Mouse (Mus musculus): Measurements from ENCODE around the gene Pfdn4. TPM values are rescaled to one million over a fixed set of nuclear protein-coding genes. Genes with fewer than 3 reads are reported as not detected.

Gene Pfdn4
- polyA plus RNA-seq, 1 experiment from 2014 or later, result 118 TPM

DNA sequence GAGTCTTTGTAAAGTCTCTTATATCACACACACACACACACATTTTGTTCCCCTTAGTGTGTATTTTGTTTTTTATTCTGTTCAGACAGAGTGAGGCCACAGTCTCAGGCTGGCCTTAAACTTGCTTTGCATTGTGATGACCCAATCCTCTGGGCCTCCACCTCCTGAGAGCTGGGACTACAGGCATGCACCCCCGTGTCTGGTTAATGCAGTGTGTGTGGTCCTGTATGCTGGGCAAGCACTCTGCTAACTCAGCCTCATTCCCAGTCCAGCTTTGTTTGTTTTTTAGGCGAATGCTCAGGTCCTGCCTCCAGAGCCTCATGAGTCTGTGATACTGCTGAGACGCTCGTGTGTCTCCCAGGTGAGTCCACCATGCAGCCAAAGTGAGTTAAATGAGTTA is 51.8 kb downstream of the Pfdn4 start:
- no peak overlapping the region for H3K4me2 ChIP-seq
- no peak overlapping the region for H3K4me3 ChIP-seq (ENCODE audit: low read depth, low read length)
- H3K9me3 ChIP-seq (ENCODE audit: control insufficient read depth, low read length), result no peaks in the 10 kb centered on the region
- H3K27ac ChIP-seq (ENCODE audit: low read depth, low read length), result no peak overlapping the region
- no peaks in the 10 kb centered on the region for H3K36me3 ChIP-seq (ENCODE audit: control insufficient read depth, insufficient read depth, low read length)
- H3K27me3 ChIP-seq (ENCODE audit: control insufficient read depth, insufficient read depth, low read length), result no peaks in the 10 kb centered on the region
- ATAC-seq (ENCODE audit: low FRiP score), result no peak
- WGBS, result 32% methylated on average over 4 of the region's 4 CpGs
- peaks cover 10% of the 10 kb centered on the region for H3K4me1 ChIP-seq (ENCODE audit: control insufficient read depth, insufficient read depth, low read length)
- H3K9ac ChIP-seq (ENCODE audit: low read length), result no peak overlapping the region
- peak; percentile 85 for DNase-seq (ENCODE audit: low spot score, missing footprints)

DNA sequence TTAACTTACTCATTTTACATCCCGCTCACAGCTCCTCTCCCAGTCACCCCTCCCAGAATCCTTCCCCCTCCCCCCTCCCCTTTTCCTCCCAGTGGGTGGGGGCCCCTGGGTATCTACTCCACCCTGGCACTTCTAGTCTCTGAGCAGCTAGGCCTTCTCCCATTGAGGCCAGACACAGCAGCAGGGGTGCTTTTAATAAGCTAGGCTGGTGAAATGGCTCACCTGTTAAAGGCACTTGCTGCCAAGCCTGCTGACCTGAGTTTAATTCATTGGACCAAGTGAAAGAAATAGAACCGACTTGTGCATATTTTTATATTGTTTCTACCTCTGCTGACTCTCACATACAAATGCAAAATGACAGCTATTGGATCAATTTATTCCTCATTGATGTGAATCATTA is 52.9 kb downstream of the Pfdn4 start:
- WGBS, result 84% methylated on average over 2 of the region's 2 CpGs
- H3K4me3 ChIP-seq (ENCODE audit: low read depth, low read length), result no peak overlapping the region
- H3K9ac ChIP-seq (ENCODE audit: low read length), result no peak overlapping the region
- ATAC-seq (ENCODE audit: low FRiP score) (no peak), DNase-seq (ENCODE audit: low spot score, missing footprints) (peak; percentile 14)
- no peaks in the 10 kb centered on the region for H3K36me3 ChIP-seq (ENCODE audit: control insufficient read depth, insufficient read depth, low read length)
- H3K27ac ChIP-seq (ENCODE audit: low read depth, low read length), result no peak overlapping the region
- H3K4me2 ChIP-seq, result no peak overlapping the region
- peaks cover 10% of the 10 kb centered on the region for H3K4me1 ChIP-seq (ENCODE audit: control insufficient read depth, insufficient read depth, low read length)
- H3K9me3 ChIP-seq (ENCODE audit: control insufficient read depth, low read length), result no peaks in the 10 kb centered on the region
- no peaks in the 10 kb centered on the region for H3K27me3 ChIP-seq (ENCODE audit: control insufficient read depth, insufficient read depth, low read length)

DNA sequence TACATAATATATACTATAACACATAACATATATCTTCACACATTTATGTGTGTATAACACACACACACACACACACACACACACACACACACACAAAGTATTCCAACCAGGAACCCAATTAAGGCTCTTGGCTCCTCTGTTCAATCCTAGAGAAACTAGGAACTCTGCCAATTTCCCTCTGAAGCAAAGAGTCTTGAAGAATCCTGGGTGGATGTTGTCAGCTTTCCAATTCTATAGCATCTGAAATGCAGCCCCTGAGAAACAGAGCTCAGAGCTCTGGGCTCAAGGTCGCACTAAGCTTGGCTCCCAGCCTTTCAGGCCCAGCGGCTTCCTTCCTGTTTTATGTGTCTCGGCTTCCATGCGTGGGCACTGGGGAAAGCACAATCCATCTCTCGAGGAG is 54.0 kb downstream of the Pfdn4 start:
- H3K4me3 ChIP-seq (ENCODE audit: low read depth, low read length), result no peak overlapping the region
- ATAC-seq (ENCODE audit: low FRiP score) (no peak), DNase-seq (ENCODE audit: low spot score, missing footprints) (peak; percentile 17)
- H3K4me2 ChIP-seq, result no peak overlapping the region
- no peaks in the 10 kb centered on the region for H3K36me3 ChIP-seq (ENCODE audit: control insufficient read depth, insufficient read depth, low read length)
- no peaks in the 10 kb centered on the region for H3K27me3 ChIP-seq (ENCODE audit: control insufficient read depth, insufficient read depth, low read length)
- H3K9ac ChIP-seq (ENCODE audit: low read length), result no peak overlapping the region
- 68% methylated on average over 5 of the region's 5 CpGs for WGBS
- H3K4me1 ChIP-seq (ENCODE audit: control insufficient read depth, insufficient read depth, low read length), result peaks cover 10% of the 10 kb centered on the region
- H3K9me3 ChIP-seq (ENCODE audit: control insufficient read depth, low read length), result no peaks in the 10 kb centered on the region
- no peak overlapping the region for H3K27ac ChIP-seq (ENCODE audit: low read depth, low read length)

DNA sequence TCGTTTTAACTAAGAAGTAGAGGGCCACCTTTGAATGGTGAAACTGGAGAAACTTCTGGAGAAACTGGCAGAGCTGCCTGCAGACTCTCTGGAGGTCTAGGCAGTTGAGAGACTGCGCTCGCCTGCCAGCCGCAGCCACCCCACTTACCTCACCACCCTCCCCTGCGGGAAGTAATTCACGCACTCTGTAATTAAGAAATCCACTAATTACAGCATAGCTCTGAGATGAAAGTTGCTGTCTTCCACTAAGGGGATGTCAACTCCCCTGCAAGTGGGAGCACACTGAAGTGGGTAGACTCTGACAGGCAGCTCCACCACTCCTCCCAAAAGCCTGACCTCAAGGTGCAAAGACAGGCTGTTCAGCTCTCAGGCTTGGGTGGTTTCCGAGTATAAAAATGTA is 55.9 kb downstream of the Pfdn4 start:
- DNase-seq (ENCODE audit: low spot score, missing footprints), result peak; percentile 67
- WGBS, result 85% methylated on average over 7 of the region's 7 CpGs

DNA sequence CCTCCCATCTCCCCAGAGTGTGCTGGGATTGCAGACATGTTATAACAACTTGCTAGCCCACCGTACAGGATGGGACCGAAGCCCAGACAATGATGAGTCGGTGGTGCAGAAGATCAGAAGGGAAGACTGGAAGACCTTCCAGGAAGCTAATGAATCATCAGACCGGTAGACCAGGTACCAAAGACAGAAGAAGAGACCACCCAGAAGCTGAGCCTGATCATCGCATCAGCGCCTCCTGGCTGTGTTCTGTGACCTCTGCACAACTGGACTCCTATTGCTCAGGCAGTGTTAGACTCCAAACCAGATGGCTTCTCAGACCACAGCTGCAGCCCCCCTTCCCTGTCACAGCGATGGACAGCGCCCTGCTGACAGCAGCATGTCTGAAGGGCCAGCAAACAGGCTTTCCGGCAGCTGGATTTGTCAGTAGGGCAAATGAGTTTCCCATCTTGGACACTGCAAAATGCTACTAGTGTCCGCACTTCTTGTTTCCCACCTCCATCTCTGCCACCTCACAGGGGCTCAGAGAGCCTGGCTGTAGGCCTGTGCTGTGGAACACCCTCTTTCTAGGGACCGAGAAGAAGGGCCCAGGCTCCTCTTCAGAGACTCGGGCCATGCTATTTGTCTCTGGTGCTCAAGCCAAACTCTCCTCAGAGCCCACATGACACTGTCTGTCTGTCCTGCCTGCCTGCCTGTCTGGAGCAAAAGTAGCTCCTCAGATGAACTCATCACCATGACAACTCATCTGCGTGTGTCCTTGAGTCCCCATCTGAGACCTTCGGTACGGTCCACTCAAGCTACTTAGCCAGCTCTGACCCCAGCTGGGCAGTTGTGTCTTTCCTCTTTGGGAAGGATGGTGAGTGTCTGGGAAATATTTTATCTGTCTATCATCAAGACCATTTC is 68.0 kb downstream of the Pfdn4 start:
- Histone ChIP-seq H3K27ac (ENCODE audit: low read depth, low read length) (no peak overlapping the region), H3K9me3 (ENCODE audit: control insufficient read depth, low read length) (no peaks in the 10 kb centered on the region), H3K4me2 (no peak overlapping the region), H3K4me3 (ENCODE audit: low read depth, low read length) (no peak overlapping the region), H3K4me1 (ENCODE audit: control insufficient read depth, insufficient read depth, low read length) (no peaks in the 10 kb centered on the region), H3K9ac (ENCODE audit: low read length) (no peak overlapping the region), H3K27me3 (ENCODE audit: control insufficient read depth, insufficient read depth, low read length) (no peaks in the 10 kb centered on the region), H3K36me3 (ENCODE audit: control insufficient read depth, insufficient read depth, low read length) (no peaks in the 10 kb centered on the region)
- DNase-seq (ENCODE audit: low spot score, missing footprints), result peak; percentile 75
- no peak for ATAC-seq (ENCODE audit: low FRiP score)
- 76% methylated on average over 15 of the region's 15 CpGs for WGBS

More for the DNA sequence above, 55.9 kb downstream of the Pfdn4 start:
- Histone ChIP-seq H3K9me3 (ENCODE audit: control insufficient read depth, low read length) (no peaks in the 10 kb centered on the region), H3K4me2 (no peak overlapping the region), H3K4me1 (ENCODE audit: control insufficient read depth, insufficient read depth, low read length) (peaks cover 10% of the 10 kb centered on the region), H3K27me3 (ENCODE audit: control insufficient read depth, insufficient read depth, low read length) (no peaks in the 10 kb centered on the region), H3K9ac (ENCODE audit: low read length) (no peak overlapping the region), H3K36me3 (ENCODE audit: control insufficient read depth, insufficient read depth, low read length) (no peaks in the 10 kb centered on the region), H3K27ac (ENCODE audit: low read depth, low read length) (no peak overlapping the region), H3K4me3 (ENCODE audit: low read depth, low read length) (no peak overlapping the region)
- no peak for ATAC-seq (ENCODE audit: low FRiP score)

DNA sequence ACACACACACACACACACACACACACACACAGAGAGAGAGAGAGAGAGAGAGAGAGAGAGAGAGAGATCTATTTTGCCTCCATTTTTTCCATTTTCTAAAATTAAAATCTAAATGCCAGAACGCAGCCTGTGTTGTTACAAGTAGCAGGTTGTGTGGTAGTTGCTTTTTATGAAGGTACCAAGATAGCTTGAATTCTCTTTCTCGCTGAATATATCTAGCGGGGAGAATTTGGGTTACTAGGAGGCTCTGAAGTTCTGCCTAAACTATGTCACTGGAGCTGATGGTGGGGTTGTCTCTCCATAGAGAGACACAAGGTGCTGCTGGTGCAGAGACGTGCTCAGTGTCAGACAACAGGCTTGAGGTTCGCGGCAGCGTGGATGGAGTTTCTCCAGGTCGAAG is 68.8 kb downstream of the Pfdn4 start:
- Histone ChIP-seq H3K36me3 (ENCODE audit: control insufficient read depth, insufficient read depth, low read length) (no peaks in the 10 kb centered on the region), H3K27ac (ENCODE audit: low read depth, low read length) (no peak overlapping the region), H3K4me2 (no peak overlapping the region), H3K9ac (ENCODE audit: low read length) (no peak overlapping the region), H3K27me3 (ENCODE audit: control insufficient read depth, insufficient read depth, low read length) (no peaks in the 10 kb centered on the region), H3K9me3 (ENCODE audit: control insufficient read depth, low read length) (no peaks in the 10 kb centered on the region), H3K4me3 (ENCODE audit: low read depth, low read length) (no peak overlapping the region), H3K4me1 (ENCODE audit: control insufficient read depth, insufficient read depth, low read length) (no peaks in the 10 kb centered on the region)
- 89% methylated on average over 8 of the region's 8 CpGs for WGBS
- ATAC-seq (ENCODE audit: low FRiP score) (no peak), DNase-seq (ENCODE audit: low spot score, missing footprints) (peak; percentile 8)

Other genes with a start within 250 kb of the Pfdn4 start
- gene Bcas1, start 68.6 kb upstream of the Pfdn4 start, polyA plus RNA-seq (2014; fragmentation: Nextera tagmentation; extraction: Ambion mirVana), result 2.4 and 2.7 TPM in 2 replicates
- gene Cyp24a1, start 717 bp downstream of the Pfdn4 start, polyA plus RNA-seq (2014; fragmentation: Nextera tagmentation; extraction: Ambion mirVana), result 0.05 and 0.07 TPM in 2 replicates
- not detected in 2 replicates for gene 4930470P17Rik, start 105.6 kb downstream of the Pfdn4 start, polyA plus RNA-seq (2014; fragmentation: Nextera tagmentation; extraction: Ambion mirVana)
- 19.5 and 21.2 TPM in 2 replicates for gene Dok5, start 235.4 kb downstream of the Pfdn4 start, polyA plus RNA-seq (2014; fragmentation: Nextera tagmentation; extraction: Ambion mirVana)